Mouse (Mus musculus) kidney, embryonic 16.5 days (tissue): ENCODE results near the gene Tcaim. TPM values are rescaled to one million over a fixed set of nuclear protein-coding genes. Genes with fewer than 3 reads are reported as not detected.

Experiments used
- ATAC-seq: fragments of 200-750 bp; cut with Nextera tagmentation; 2 replicates; pipeline ENCODE4 v1.8.0; 2017; ENCODE audit warnings: moderate TSS enrichment; ENCODE audit not compliant: low FRiP score, low TSS enrichment
- H3K27ac ChIP-seq: fragments of 300-500 bp; sonication (generic); 2 replicates; pipeline ENCODE4 v1.5.1; 2014; ENCODE audit warnings: low read length
- H3K27me3 ChIP-seq: fragments of 300-500 bp; sonication (generic); 2 replicates; pipeline ENCODE4 v1.6.1; 2014; ENCODE audit warnings: low read length, control low read depth, mixed read lengths; ENCODE audit not compliant: insufficient read depth
- H3K36me3 ChIP-seq: fragments of 300-500 bp; sonication (generic); 2 replicates; pipeline ENCODE4 v1.6.1; 2014; ENCODE audit warnings: low read length, control low read depth, mixed read lengths; ENCODE audit not compliant: insufficient read depth
- H3K4me1 ChIP-seq: fragments of 300-500 bp; sonication (generic); 2 replicates; pipeline ENCODE4 v1.6.1; 2014; ENCODE audit warnings: low read length, control low read depth, mixed read lengths; ENCODE audit not compliant: insufficient read depth
- H3K4me2 ChIP-seq: fragments of 300-500 bp; sonication (generic); replicated peaks from 2 replicates; pipeline ENCODE4 v1.6.1; 2014; ENCODE audit warnings: low read depth, low read length
- H3K4me3 ChIP-seq: fragments of 300-500 bp; sonication (generic); 2 replicates; pipeline ENCODE4 v1.5.1; 2014; ENCODE audit warnings: mild to moderate bottlenecking, low read length
- H3K9ac ChIP-seq: fragments of 300-500 bp; sonication (generic); replicated peaks from 2 replicates; pipeline ENCODE4 v1.6.1; 2014; ENCODE audit warnings: low read length
- H3K9me3 ChIP-seq: fragments of 300-500 bp; sonication (generic); 2 replicates; pipeline ENCODE4 v1.6.1; 2016; ENCODE audit warnings: low read length, control low read depth
- whole genome bisulfite sequencing: fragments of 180-500 bp; shearing (Covaris S2); extraction: QIAGEN DNeasy Blood & Tissue Kit; methylation state at CpG from one replicate; pipeline ENCODE4 v1.1.7; 2014; 5-methylcytosine and 5-hydroxymethylcytosine counted together
- polyA plus RNA-seq: library from polyadenylated mRNA; unstranded; fragments of >200 nt; fragmentation: Nextera tagmentation; extraction: Ambion mirVana; gene quantifications from 2 replicates; pipeline ENCODE4 v1.2.1, GENCODE M21; 2015

The Tcaim gene
- polyA plus RNA-seq, 1 experiment from 2014 or later: 5.7 TPM

GRCm38 (mm10) chr9:122866192-122866591 is 60.9 kb downstream of the Tcaim start:
- peak; percentile 16; the same call in 1 of the 2 replicates for ATAC-seq
- Histone ChIP-seq H3K36me3 (peaks cover 16% of the 10 kb centered on the region), H3K27me3 (0 out of 2 replicates have a peak, but pooled peaks cover 3% of the 10 kb centered on the region), H3K4me2 (peak overlapping the region; percentile 61), H3K27ac (no peak overlapping the region), H3K4me3 (peak overlapping the region; percentile 91), H3K9ac (peak overlapping the region; percentile 93), H3K9me3 (peaks cover 15% of the 10 kb centered on the region), H3K4me1 (peaks cover 12% of the 10 kb centered on the region)
- WGBS: 88% methylated on average over 4 of the region's 4 CpGs

- Histone ChIP-seq H3K4me1 (no peaks in the 10 kb centered on the region), H3K4me2 (no peak overlapping the region), H3K36me3 (no peaks in the 10 kb centered on the region), H3K27me3 (0 out of 2 replicates have a peak, but pooled peaks cover 3% of the 10 kb centered on the region), H3K9ac (no peak overlapping the region), H3K9me3 (no peaks in the 10 kb centered on the region; the same call in 1 of the 2 replicates), H3K27ac (no peak overlapping the region), H3K4me3 (no peak overlapping the region)
- 85% methylated on average over 4 of the region's 4 CpGs for WGBS
- ATAC-seq: no peak
These were observed 67.3 kb downstream of the Tcaim start for GRCm38 (mm10) chr9:122872595-122872994.

- Histone ChIP-seq H3K4me3 (no peak overlapping the region), H3K9me3 (no peaks in the 10 kb centered on the region; the same call in 1 of the 2 replicates), H3K4me2 (no peak overlapping the region), H3K9ac (no peak overlapping the region), H3K36me3 (no peaks in the 10 kb centered on the region), H3K4me1 (no peaks in the 10 kb centered on the region), H3K27ac (no peak overlapping the region), H3K27me3 (0 out of 2 replicates have a peak, but pooled peaks cover under 1% of the 10 kb centered on the region)
- WGBS: 68% methylated on average over 1 of the region's 1 CpGs
- ATAC-seq: no peak
These were observed 69.3 kb downstream of the Tcaim start for GRCm38 (mm10) chr9:122874653-122875052.

DNA sequence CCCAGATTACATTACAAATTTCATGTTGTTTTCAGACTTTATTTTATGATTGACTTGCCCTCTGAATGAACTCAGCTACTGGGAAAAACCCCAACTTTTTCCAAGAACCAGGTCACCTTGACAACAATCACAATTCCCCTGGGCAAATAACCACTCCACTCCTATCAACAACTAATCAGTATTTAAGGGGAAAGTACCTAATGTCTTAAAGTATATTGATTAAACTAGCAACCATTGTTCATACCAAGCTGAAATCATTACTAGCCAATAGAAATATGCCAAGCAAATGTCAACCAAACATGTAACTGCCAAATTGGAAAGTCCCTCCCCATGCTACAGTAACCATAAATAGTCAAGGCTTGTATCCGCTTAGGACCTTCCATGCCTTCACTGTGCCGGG is 69.8 kb downstream of the Tcaim start:
- Histone ChIP-seq H3K36me3 (no peaks in the 10 kb centered on the region), H3K4me2 (no peak overlapping the region), H3K4me1 (no peaks in the 10 kb centered on the region), H3K9me3 (no peaks in the 10 kb centered on the region; the same call in 1 of the 2 replicates), H3K9ac (no peak overlapping the region), H3K4me3 (no peak overlapping the region), H3K27me3 (no peaks in the 10 kb centered on the region), H3K27ac (no peak overlapping the region)
- no peak for ATAC-seq
- 91% methylated on average over 2 of the region's 2 CpGs for WGBS

- H3K27me3 ChIP-seq: no peaks in the 10 kb centered on the region
- peaks cover 6% of the 10 kb centered on the region for H3K4me1 ChIP-seq
- 0 out of 2 replicates have a peak, but pooled peaks cover 3% of the 10 kb centered on the region for H3K9me3 ChIP-seq
- ATAC-seq: no peak
- 0 out of 2 replicates have a peak within 1 kb of the TSS, but pooled peaks have one; percentile 20 for H3K27ac ChIP-seq
- WGBS: 94% methylated on average over 3 of the region's 3 CpGs
- H3K4me2 ChIP-seq: peak within 1 kb of the TSS; percentile 77
- no peaks in the 10 kb centered on the region for H3K36me3 ChIP-seq
- H3K4me3 ChIP-seq: peak within 1 kb of the TSS; percentile 73
- no peak within 1 kb of the TSS for H3K9ac ChIP-seq
These were observed 80.0 kb downstream of the Tcaim start, which contains the start of gene Zkscan7 for GRCm38 (mm10) chr9:122885385-122885784. Gene Zkscan7 (plus strand): TSS chr9:122885685.

Other genes with a start within 250 kb of the Tcaim start
- gene Topaz1, start 58.2 kb upstream of the Tcaim start, polyA plus RNA-seq: not detected in 2 replicates
- 0.55 and 0.64 TPM in 2 replicates for gene Gm35549, start 38.5 kb downstream of the Tcaim start, polyA plus RNA-seq
- 82.3 and 83.0 TPM in 2 replicates for gene Zfp445, start 60.5 kb downstream of the Tcaim start, polyA plus RNA-seq
- gene Zkscan7, start 80.1 kb downstream of the Tcaim start, polyA plus RNA-seq: 6.0 and 7.7 TPM in 2 replicates
- gene Zfp105, start 117.5 kb downstream of the Tcaim start, polyA plus RNA-seq: 24.9 and 25.1 TPM in 2 replicates
- 24.7 and 28.2 TPM in 2 replicates for gene 1110059G10Rik, start 145.5 kb downstream of the Tcaim start, polyA plus RNA-seq
- 43.9 and 56.0 TPM in 2 replicates for gene Kif15, start 145.5 kb downstream of the Tcaim start, polyA plus RNA-seq
- gene Tmem42, start 215.8 kb downstream of the Tcaim start, polyA plus RNA-seq: 25.0 and 25.7 TPM in 2 replicates
- gene Tgm4, start 229.2 kb downstream of the Tcaim start, polyA plus RNA-seq: 0.72 and 0.89 TPM in 2 replicates